Mouse (Mus musculus): Measurements from ENCODE around the gene Cog5. TPM values are rescaled to one million over a fixed set of nuclear protein-coding genes. Genes with fewer than 3 reads are reported as not detected.
A peak's percentile ranks its signal among the peaks of the same experiment; 100 is the strongest.

Gene Cog5
- total and polyA plus RNA-seq, 3 experiments: 34.8 to 42.7 (median 39.3) TPM

DNA sequence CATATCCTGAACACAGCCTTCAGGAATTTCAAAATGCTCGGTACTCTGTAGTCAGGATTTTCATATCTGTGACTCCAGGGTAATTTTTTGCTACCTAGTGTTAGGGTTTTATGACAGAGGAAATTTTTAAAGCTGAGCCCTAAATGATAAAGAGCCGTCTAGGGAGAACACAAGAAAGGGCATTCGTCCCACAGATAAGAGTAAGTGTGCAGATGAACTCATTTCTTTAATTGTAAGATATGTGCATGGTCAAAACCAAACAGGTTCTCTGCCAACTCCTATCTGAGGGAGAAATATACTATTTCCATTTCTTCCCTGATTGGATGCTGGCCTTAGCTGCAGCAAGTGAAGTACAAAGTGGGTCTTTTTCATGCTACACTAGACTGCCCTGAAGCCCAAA is 269.5 kb downstream of the Cog5 start:
- in situ Hi-C loops (cut with MboI; ENCODE audit: low pct_ligation_motif_present, low pct_unique_long_range_greater_than_20kb, low sequenced_read_pairs): no loop called here
- DNase-seq (ENCODE audit: extremely low read depth): no peak
- dilution Hi-C loops (cut with MboI; ENCODE audit: extremely low pct_ligation_motif_present, extremely low pct_unique_long_range_greater_than_20kb, low sequenced_read_pairs): no loop called here

DNA sequence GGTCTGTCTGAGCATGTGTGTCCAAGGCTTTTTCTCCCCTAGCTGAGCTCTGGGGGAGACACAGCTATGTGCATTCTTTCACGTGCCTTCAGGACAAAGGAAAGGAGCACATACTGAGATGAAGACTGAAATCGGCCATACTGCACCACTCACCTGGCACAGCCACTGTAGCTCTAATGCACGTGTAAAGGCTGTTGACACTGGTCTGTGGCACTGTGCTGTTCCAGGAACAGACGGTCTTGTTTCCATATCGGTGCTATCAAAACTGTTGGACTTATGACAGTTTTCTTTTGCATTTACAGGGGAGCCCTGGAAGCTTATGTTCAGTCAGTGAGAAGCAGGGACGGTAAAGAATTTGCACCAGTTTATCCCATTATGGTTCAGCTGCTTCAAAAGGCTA is 270.7 kb downstream of the Cog5 start:
- Histone ChIP-seq H3K4me2 (ENCODE audit: insufficient read depth, low read depth, poor library complexity, severe bottlenecking) (no peak overlapping the region), H3K9me3 (replicated peaks; ENCODE audit: low read length) (no peaks in the 10 kb centered on the region), H3K9ac (ENCODE audit: insufficient read depth, low read depth) (no peak overlapping the region), H3K4me3 (replicated peaks in 1 of 3; ENCODE audit: low read depth in 2 of 3, low read length in 2 of 3, poor library complexity in 1 of 3) (no peak overlapping the region), H3K27me3 (replicated peaks) (no peaks in the 10 kb centered on the region), H3K79me2 (replicated peaks; ENCODE audit: control insufficient read depth, extremely low read depth, insufficient read depth, poor library complexity, severe bottlenecking) (no peaks in the 10 kb centered on the region), H3K27ac (ENCODE audit: insufficient read depth, low read depth) (no peak overlapping the region), H3K36me3 (replicated peaks in 1 of 2; ENCODE audit: control insufficient read depth in 1 of 2, insufficient read depth in 1 of 2, low read length in 1 of 2) (peaks cover 56 to 80% of the 10 kb centered on the region in 2 experiments), H3K4me1 (ENCODE audit: control insufficient read depth in 1 of 2, insufficient read depth in 2 of 2) (no peaks in the 10 kb centered on the region)
- DNase-seq (ENCODE audit: extremely low read depth): no peak
- TF ChIP-seq E2F4 (IDR thresholded peaks at IDR 0.05; ENCODE audit: insufficient replicate concordance, low read depth, low read length): no peak
- no peak for TF ChIP-seq ELF1 (IDR thresholded peaks at IDR 0.05; ENCODE audit: low read depth, low read length)
- TF ChIP-seq RAD21 (IDR thresholded peaks at IDR 0.05; ENCODE audit: low read depth, low read length): no peak
- no peak for TF ChIP-seq MYC (IDR thresholded peaks at IDR 0.05; ENCODE audit: low read depth, low read length)
- TF ChIP-seq POLR2A (IDR thresholded peaks at IDR 0.05; ENCODE audit: low read depth, low read length): no peak
- no peak for TF ChIP-seq JUN (IDR thresholded peaks at IDR 0.05; ENCODE audit: insufficient read depth, low read depth, low read length)
- no peak for TF ChIP-seq MAFK (IDR thresholded peaks at IDR 0.05; ENCODE audit: insufficient replicate concordance, low read length)
- no peak for TF ChIP-seq CHD2 (IDR thresholded peaks at IDR 0.05; ENCODE audit: low read length)
- TF ChIP-seq USF1 (IDR thresholded peaks at IDR 0.05; ENCODE audit: low read depth, low read length): no peak
- dilution Hi-C loops (cut with MboI; ENCODE audit: extremely low pct_ligation_motif_present, extremely low pct_unique_long_range_greater_than_20kb, low sequenced_read_pairs) (no loop called here), in situ Hi-C loops (cut with MboI; ENCODE audit: low pct_ligation_motif_present, low pct_unique_long_range_greater_than_20kb, low sequenced_read_pairs) (loop anchor here (25.0 kb wide), 1 partner anchor 413 kb away; no protein-coding TSS in a partner anchor)

More for the DNA sequence above, 269.5 kb downstream of the Cog5 start:
- H3K79me2 ChIP-seq (replicated peaks; ENCODE audit: control insufficient read depth, extremely low read depth, insufficient read depth, poor library complexity, severe bottlenecking): no peaks in the 10 kb centered on the region
- no peaks in the 10 kb centered on the region for H3K4me1 ChIP-seq (ENCODE audit: control insufficient read depth in 1 of 2, insufficient read depth in 2 of 2)
- no peaks in the 10 kb centered on the region for H3K9me3 ChIP-seq (replicated peaks; ENCODE audit: low read length)
- H3K27ac ChIP-seq (ENCODE audit: insufficient read depth, low read depth): no peak overlapping the region
- no peak for TF ChIP-seq SIN3A (IDR thresholded peaks at IDR 0.05; ENCODE audit: low read length)
- no peak for TF ChIP-seq HCFC1 (IDR thresholded peaks at IDR 0.05; ENCODE audit: low read depth, low read length)
- TF ChIP-seq E2F4 (IDR thresholded peaks at IDR 0.05; ENCODE audit: insufficient replicate concordance, low read depth, low read length): no peak
- TF ChIP-seq RCOR1 (conservative IDR thresholded peaks at IDR 0.05; ENCODE audit: low read depth, low read length): no peak
- TF ChIP-seq IRF4 (IDR thresholded peaks at IDR 0.05; ENCODE audit: low read depth, low read length): no peak
- TF ChIP-seq PAX5 (IDR thresholded peaks at IDR 0.05; ENCODE audit: low read length): no peak
- no peaks in the 10 kb centered on the region for H3K27me3 ChIP-seq (replicated peaks)
- H3K36me3 ChIP-seq (replicated peaks in 1 of 2; ENCODE audit: control insufficient read depth in 1 of 2, insufficient read depth in 1 of 2, low read length in 1 of 2): peaks cover 55 to 82% of the 10 kb centered on the region in 2 experiments
- no peak overlapping the region for H3K4me2 ChIP-seq (ENCODE audit: insufficient read depth, low read depth, poor library complexity, severe bottlenecking)
- no peak overlapping the region for H3K4me3 ChIP-seq (replicated peaks in 1 of 3; ENCODE audit: low read depth in 2 of 3, low read length in 2 of 3, poor library complexity in 1 of 3)
- no peak overlapping the region for H3K9ac ChIP-seq (ENCODE audit: insufficient read depth, low read depth)

DNA sequence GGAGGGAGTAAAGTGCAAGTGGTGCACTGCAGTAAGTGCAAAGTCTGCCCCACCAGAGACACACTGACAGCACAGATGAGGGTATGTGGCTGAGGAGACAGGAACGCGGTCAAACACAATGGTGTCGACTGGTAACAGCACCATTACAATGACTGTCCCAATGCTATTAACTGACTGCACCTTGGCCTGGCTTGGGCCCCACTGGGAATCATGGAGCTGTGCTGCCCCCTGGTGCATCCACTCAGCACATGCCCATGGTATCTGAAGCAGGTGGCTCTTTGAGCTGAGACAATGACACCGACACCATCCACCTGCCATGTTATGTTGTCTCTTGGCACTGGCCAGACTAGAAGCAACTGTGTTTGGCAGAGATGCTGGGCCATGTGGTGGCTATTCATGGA is 272.0 kb downstream of the Cog5 start:
- dilution Hi-C loops (cut with MboI; ENCODE audit: extremely low pct_ligation_motif_present, extremely low pct_unique_long_range_greater_than_20kb, low sequenced_read_pairs): no loop called here
- Histone ChIP-seq H3K4me2 (ENCODE audit: insufficient read depth, low read depth, poor library complexity, severe bottlenecking) (no peak overlapping the region), H3K9me3 (replicated peaks; ENCODE audit: low read length) (no peaks in the 10 kb centered on the region), H3K27ac (ENCODE audit: insufficient read depth, low read depth) (no peak overlapping the region), H3K36me3 (replicated peaks in 1 of 2; ENCODE audit: control insufficient read depth in 1 of 2, insufficient read depth in 1 of 2, low read length in 1 of 2) (peaks cover 56 to 78% of the 10 kb centered on the region in 2 experiments), H3K27me3 (replicated peaks) (no peaks in the 10 kb centered on the region), H3K4me3 (replicated peaks in 1 of 3; ENCODE audit: low read depth in 2 of 3, low read length in 2 of 3, poor library complexity in 1 of 3) (no peak overlapping the region), H3K9ac (ENCODE audit: insufficient read depth, low read depth) (no peak overlapping the region), H3K79me2 (replicated peaks; ENCODE audit: control insufficient read depth, extremely low read depth, insufficient read depth, poor library complexity, severe bottlenecking) (no peaks in the 10 kb centered on the region), H3K4me1 (ENCODE audit: control insufficient read depth in 1 of 2, insufficient read depth in 2 of 2) (no peaks in the 10 kb centered on the region)
- DNase-seq (ENCODE audit: extremely low read depth): peak; percentile 48
- in situ Hi-C loops (cut with MboI; ENCODE audit: low pct_ligation_motif_present, low pct_unique_long_range_greater_than_20kb, low sequenced_read_pairs): loop anchor here (25.0 kb wide), 1 partner anchor 414 kb away; no protein-coding TSS in a partner anchor
- peak; percentile 76 for TF ChIP-seq RAD21 (IDR thresholded peaks at IDR 0.05; ENCODE audit: low read depth, low read length)
- peak; percentile 74 for TF ChIP-seq SMC3 (IDR thresholded peaks at IDR 0.05; ENCODE audit: low read depth, low read length)
- TF ChIP-seq POLR2AphosphoS2 (IDR thresholded peaks at IDR 0.05; ENCODE audit: low read depth, low read length): no peak
- TF ChIP-seq PAX5 (IDR thresholded peaks at IDR 0.05; ENCODE audit: low read length): no peak
- TF ChIP-seq CTCF (conservative IDR thresholded peaks at IDR 0.05 in 1 of 2, IDR thresholded peaks at IDR 0.05 in 1 of 2; ENCODE audit: low read depth in 2 of 2, low read length in 2 of 2): peak in 1 of 2 experiments; percentile 74; a peak in 2 of 4 replicates
- no peak for TF ChIP-seq JUND (conservative IDR thresholded peaks at IDR 0.05; ENCODE audit: low read depth, low read length)
- no peak for TF ChIP-seq CHD1 (IDR thresholded peaks at IDR 0.05; ENCODE audit: low read depth, low read length)
- no peak for TF ChIP-seq UBTF (IDR thresholded peaks at IDR 0.05; ENCODE audit: low read depth, low read length)
- no peak for TF ChIP-seq MYC (IDR thresholded peaks at IDR 0.05; ENCODE audit: low read depth, low read length)
- TF ChIP-seq NRF1 (IDR thresholded peaks at IDR 0.05; ENCODE audit: low read depth, low read length): 0 out of 2 replicates have a peak, but pooled peaks have one; percentile 16
- peak; percentile 42; the same call in 1 of the 2 replicates for TF ChIP-seq MAX (IDR thresholded peaks at IDR 0.05; ENCODE audit: low read length)

Data from CH12.LX (cell line).